Mouse (Mus musculus): ENCODE measurements around the gene Ddx31. TPM values are rescaled to one million over a fixed set of nuclear protein-coding genes. Genes with fewer than 3 reads are reported as not detected.
A peak's percentile ranks its signal among the peaks of the same experiment; 100 is the strongest.

The Ddx31 gene
- polyA plus RNA-seq (2016; fragmentation: Nextera tagmentation; extraction: Ambion mirVana) = 20.9 and 22.9 TPM in 2 replicates

DNA sequence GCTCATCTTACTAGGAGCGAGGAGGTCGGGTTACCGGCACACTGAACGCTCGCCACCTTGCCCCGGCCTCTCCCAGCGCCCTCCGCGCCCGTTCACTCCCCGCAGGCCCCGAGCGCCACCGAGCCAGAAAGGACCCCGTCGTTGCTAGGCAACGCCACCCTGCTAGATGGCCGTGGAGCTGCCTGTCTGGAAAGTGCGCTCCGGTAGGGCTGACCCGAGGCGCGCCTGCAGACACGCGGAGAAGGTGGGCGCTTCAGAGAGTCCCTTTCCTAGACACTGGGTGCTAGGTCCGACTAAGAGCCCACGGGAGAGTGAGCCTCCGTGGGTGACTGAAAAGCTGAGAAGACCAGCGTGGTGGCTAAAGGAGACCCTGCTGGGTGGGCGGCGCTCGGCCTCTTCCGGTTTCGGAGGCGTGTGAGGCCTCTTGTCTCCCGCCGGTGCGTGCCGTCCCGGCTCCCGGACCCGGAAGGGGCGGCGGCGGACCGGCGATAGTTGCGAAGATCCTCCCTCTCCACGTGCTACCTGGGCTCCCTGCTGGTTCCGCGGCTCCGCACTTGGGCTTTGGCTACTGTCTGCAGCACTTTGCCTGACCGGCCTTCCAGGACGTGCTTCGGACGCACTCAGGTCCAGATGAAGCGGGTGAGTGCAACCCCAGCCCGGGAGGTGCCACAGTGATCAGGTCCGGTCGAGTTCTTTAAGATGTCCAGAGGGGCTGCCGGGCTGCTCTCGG lies at the start of gene Ddx31, which contains the start of gene Gtf3c4:
TSS of gene Ddx31 (plus strand) at position 185 of the 730 bp plus-strand sequence.
TSS of gene Gtf3c4 (minus strand) at position 139 of the 730 bp plus-strand sequence.
- H3K4me3 ChIP-seq = peak within 1 kb of the TSS; percentile 98
- under 1% methylated on average over 63 of the region's 63 CpGs for WGBS
- peaks cover 39% of the 10 kb centered on the region for H3K4me1 ChIP-seq
- peak within 1 kb of the TSS; percentile 96 for H3K27ac ChIP-seq
- H3K36me3 ChIP-seq (replicated peaks) = peaks cover 27% of the 10 kb centered on the region
- no peaks in the 10 kb centered on the region for H3K27me3 ChIP-seq (ENCODE audit: poor library complexity, severe bottlenecking)
- peak; percentile 95 for DNase-seq (ENCODE audit: extremely low spot score, low spot score)
- no peaks in the 10 kb centered on the region for H3K9me3 ChIP-seq

GRCm38 (mm10) chr2:28792931-28793610 lies 47.1 kb upstream of the Ddx31 start:
- 25% methylated on average over 6 of the region's 6 CpGs for WGBS
- Histone ChIP-seq H3K9me3 (no peaks in the 10 kb centered on the region), H3K4me3 (peak overlapping the region; percentile 18; the same call in 1 of the 2 replicates), H3K27me3 (ENCODE audit: poor library complexity, severe bottlenecking) (peaks cover 81% of the 10 kb centered on the region), H3K27ac (peak overlapping the region; percentile 79), H3K36me3 (replicated peaks) (no peaks in the 10 kb centered on the region), H3K4me1 (peaks cover 28% of the 10 kb centered on the region)
- peak; percentile 63 for DNase-seq (ENCODE audit: extremely low spot score, low spot score)

- DNase-seq (ENCODE audit: extremely low spot score, low spot score) = no peak
- H3K36me3 ChIP-seq (replicated peaks) = no peaks in the 10 kb centered on the region
- H3K27me3 ChIP-seq (ENCODE audit: poor library complexity, severe bottlenecking) = peaks cover 76% of the 10 kb centered on the region
- no peak overlapping the region for H3K27ac ChIP-seq
- H3K4me3 ChIP-seq = no peak overlapping the region
- H3K9me3 ChIP-seq = no peaks in the 10 kb centered on the region
- peaks cover 35% of the 10 kb centered on the region for H3K4me1 ChIP-seq
- whole genome bisulfite sequencing = 77% methylated on average over 5 of the region's 5 CpGs
Observed at GRCm38 (mm10) chr2:28794623-28795022, 45.6 kb upstream of the Ddx31 start.

- H3K36me3 ChIP-seq (replicated peaks) = no peaks in the 10 kb centered on the region
- DNase-seq (ENCODE audit: extremely low spot score, low spot score) = no peak
- no peak overlapping the region for H3K4me3 ChIP-seq
- H3K27ac ChIP-seq = no peak overlapping the region
- no peaks in the 10 kb centered on the region for H3K9me3 ChIP-seq
- peaks cover 80% of the 10 kb centered on the region for H3K27me3 ChIP-seq (ENCODE audit: poor library complexity, severe bottlenecking)
- 85% methylated on average over 8 of the region's 8 CpGs for WGBS
- peaks cover 35% of the 10 kb centered on the region for H3K4me1 ChIP-seq
Observed at GRCm38 (mm10) chr2:28796298-28796697, 43.9 kb upstream of the Ddx31 start.

DNA sequence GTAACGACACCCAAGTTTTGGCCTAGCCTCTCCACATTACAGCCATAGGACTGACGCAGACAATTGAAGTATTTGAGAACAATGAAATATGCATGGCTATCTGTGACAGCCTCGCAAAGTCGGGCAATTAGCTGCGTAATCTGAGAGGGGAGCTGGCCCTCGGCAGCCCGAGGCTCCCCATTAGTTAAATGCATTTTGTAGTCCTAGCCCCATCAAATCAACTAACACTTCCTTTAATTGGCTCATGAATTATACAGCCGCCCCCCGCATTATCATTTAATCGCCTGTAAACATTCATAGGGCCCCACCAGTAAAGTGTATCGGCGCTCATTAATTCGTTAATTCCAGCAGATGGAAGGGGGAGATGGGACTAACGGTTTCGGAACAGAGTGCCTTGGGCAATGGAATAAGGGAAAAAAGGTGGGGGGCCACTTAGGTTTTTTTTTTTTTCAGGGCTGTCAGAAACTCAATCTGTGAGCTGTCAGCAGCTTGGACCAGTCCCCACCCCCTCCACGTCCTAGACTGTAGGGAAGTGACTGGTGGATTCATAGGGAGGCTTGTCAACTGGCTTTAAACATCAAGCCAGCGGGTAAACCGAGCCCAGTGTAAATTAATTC lies 42.6 kb upstream of the Ddx31 start:
- H3K9me3 ChIP-seq = no peaks in the 10 kb centered on the region
- DNase-seq (ENCODE audit: extremely low spot score, low spot score) = peak; percentile 36

DNA sequence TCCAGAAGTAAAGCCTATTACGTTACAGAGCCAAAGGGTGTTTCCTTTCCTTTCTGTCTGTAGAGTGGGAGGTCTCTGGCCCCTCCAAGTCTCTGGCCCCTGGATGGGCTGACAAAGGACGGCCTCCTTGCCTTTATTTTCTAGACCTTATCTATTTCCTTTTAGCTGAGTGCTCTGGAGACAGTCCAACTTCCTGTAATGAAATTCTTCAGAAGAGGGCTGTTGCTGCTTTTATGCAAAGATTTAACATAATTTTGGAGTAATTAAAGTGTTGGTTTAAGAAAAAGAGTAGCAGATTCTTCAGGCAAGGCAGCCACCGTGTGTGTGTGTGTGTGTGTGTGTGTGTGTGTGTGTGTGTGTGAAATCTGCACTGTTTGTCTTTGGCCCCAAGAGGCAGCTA lies 41.8 kb upstream of the Ddx31 start:
- WGBS = 71% methylated on average over 3 of the region's 3 CpGs
- Histone ChIP-seq H3K9me3 (no peaks in the 10 kb centered on the region), H3K4me3 (no peak overlapping the region), H3K4me1 (peaks cover 22% of the 10 kb centered on the region), H3K36me3 (replicated peaks) (no peaks in the 10 kb centered on the region), H3K27ac (no peak overlapping the region), H3K27me3 (ENCODE audit: poor library complexity, severe bottlenecking) (peaks cover 85% of the 10 kb centered on the region)
- DNase-seq (ENCODE audit: extremely low spot score, low spot score) = no peak

More for the DNA sequence above, 42.6 kb upstream of the Ddx31 start:
- H3K27ac ChIP-seq = no peak overlapping the region
- H3K27me3 ChIP-seq (ENCODE audit: poor library complexity, severe bottlenecking) = peaks cover 80% of the 10 kb centered on the region
- H3K4me1 ChIP-seq = peaks cover 30% of the 10 kb centered on the region
- WGBS = 47% methylated on average over 18 of the region's 18 CpGs
- no peaks in the 10 kb centered on the region for H3K36me3 ChIP-seq (replicated peaks)
- H3K4me3 ChIP-seq = no peak overlapping the region

- 72% methylated on average over 2 of the region's 2 CpGs for WGBS
- Histone ChIP-seq H3K36me3 (replicated peaks) (no peaks in the 10 kb centered on the region), H3K27ac (no peak overlapping the region), H3K4me3 (no peak overlapping the region), H3K4me1 (peaks cover 22% of the 10 kb centered on the region), H3K9me3 (no peaks in the 10 kb centered on the region), H3K27me3 (ENCODE audit: poor library complexity, severe bottlenecking) (peaks cover 76% of the 10 kb centered on the region)
- DNase-seq (ENCODE audit: extremely low spot score, low spot score) = no peak
Observed at GRCm38 (mm10) chr2:28799575-28799974, 40.6 kb upstream of the Ddx31 start.

- DNase-seq (ENCODE audit: extremely low spot score, low spot score) = no peak
- Histone ChIP-seq H3K36me3 (replicated peaks) (no peaks in the 10 kb centered on the region), H3K9me3 (no peaks in the 10 kb centered on the region), H3K27me3 (ENCODE audit: poor library complexity, severe bottlenecking) (peaks cover 51% of the 10 kb centered on the region), H3K27ac (no peak overlapping the region), H3K4me3 (no peak overlapping the region), H3K4me1 (peaks cover 4% of the 10 kb centered on the region)
- 87% methylated on average over 7 of the region's 7 CpGs for WGBS
Observed at GRCm38 (mm10) chr2:28803406-28803805, 36.8 kb upstream of the Ddx31 start.

- Histone ChIP-seq H3K9me3 (no peaks in the 10 kb centered on the region), H3K27ac (no peak overlapping the region), H3K36me3 (replicated peaks) (no peaks in the 10 kb centered on the region), H3K4me3 (no peak overlapping the region), H3K4me1 (peaks cover 14% of the 10 kb centered on the region), H3K27me3 (ENCODE audit: poor library complexity, severe bottlenecking) (peaks cover 10% of the 10 kb centered on the region; the same call in 1 of the 2 replicates)
- 84% methylated on average over 6 of the region's 6 CpGs for WGBS
- no peak for DNase-seq (ENCODE audit: extremely low spot score, low spot score)
Observed at GRCm38 (mm10) chr2:28808841-28809240, 31.4 kb upstream of the Ddx31 start.

- H3K36me3 ChIP-seq (replicated peaks) = no peaks in the 10 kb centered on the region
- no peak overlapping the region for H3K27ac ChIP-seq
- 55% methylated on average over 5 of the region's 5 CpGs for WGBS
- peaks cover 10% of the 10 kb centered on the region; the same call in 1 of the 2 replicates for H3K27me3 ChIP-seq (ENCODE audit: poor library complexity, severe bottlenecking)
- no peak overlapping the region for H3K4me3 ChIP-seq
- H3K4me1 ChIP-seq = peaks cover 14% of the 10 kb centered on the region
- no peaks in the 10 kb centered on the region for H3K9me3 ChIP-seq
- no peak for DNase-seq (ENCODE audit: extremely low spot score, low spot score)
Observed at GRCm38 (mm10) chr2:28810260-28811013, 29.8 kb upstream of the Ddx31 start.

DNA sequence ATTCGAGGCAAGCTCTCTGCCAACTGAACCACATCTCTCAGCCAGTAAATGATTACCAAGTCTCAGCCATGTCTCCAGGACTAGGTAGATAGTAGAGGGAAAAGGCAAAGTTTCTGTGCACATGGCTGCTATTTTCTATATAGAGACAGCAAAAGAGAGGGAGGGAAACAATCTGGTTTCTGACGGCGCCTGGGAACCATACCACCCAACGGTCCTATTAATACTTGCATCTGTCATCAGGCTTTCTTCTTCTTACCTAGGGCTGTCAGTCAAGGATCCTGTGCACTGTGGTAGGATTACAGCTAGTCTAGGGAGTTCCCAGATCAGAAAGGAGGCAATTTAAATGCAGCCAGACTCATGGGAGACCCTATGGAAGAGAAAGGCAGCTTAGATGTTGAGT lies 21.3 kb upstream of the Ddx31 start:
- WGBS = 87% methylated on average over 4 of the region's 4 CpGs
- peaks cover 6% of the 10 kb centered on the region; the same call in 1 of the 2 replicates for H3K4me1 ChIP-seq
- H3K27me3 ChIP-seq (ENCODE audit: poor library complexity, severe bottlenecking) = no peaks in the 10 kb centered on the region
- DNase-seq (ENCODE audit: extremely low spot score, low spot score) = no peak
- peaks cover 19% of the 10 kb centered on the region for H3K36me3 ChIP-seq (replicated peaks)
- H3K4me3 ChIP-seq = no peak overlapping the region
- H3K9me3 ChIP-seq = no peaks in the 10 kb centered on the region
- no peak overlapping the region for H3K27ac ChIP-seq

DNA sequence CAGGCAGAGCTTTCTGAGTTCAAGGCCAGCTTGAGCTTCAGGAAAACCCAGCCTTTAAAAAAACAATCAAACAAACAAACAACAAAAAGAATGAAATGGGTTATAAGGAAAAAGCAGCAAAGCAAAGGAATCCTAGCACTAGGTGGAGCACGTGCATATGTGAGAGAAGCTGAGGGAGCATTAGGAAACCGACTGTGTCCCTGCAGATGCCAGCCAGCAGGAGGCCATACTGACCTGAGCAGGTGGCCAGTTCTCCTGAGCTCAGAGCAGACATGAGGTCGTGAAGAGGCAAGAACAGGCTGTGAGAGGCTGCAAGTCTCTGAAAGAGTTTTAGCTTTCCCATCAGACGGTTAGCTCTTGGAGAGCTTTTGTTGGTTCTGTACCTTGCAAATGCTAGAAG lies 10.9 kb upstream of the Ddx31 start:
- DNase-seq (ENCODE audit: extremely low spot score, low spot score) = no peak
- no peaks in the 10 kb centered on the region for H3K27me3 ChIP-seq (ENCODE audit: poor library complexity, severe bottlenecking)
- H3K27ac ChIP-seq = no peak overlapping the region
- H3K9me3 ChIP-seq = no peaks in the 10 kb centered on the region
- H3K4me1 ChIP-seq = no peaks in the 10 kb centered on the region
- 58% methylated on average over 4 of the region's 4 CpGs for WGBS
- H3K36me3 ChIP-seq (replicated peaks) = peaks cover 100% of the 10 kb centered on the region
- no peak overlapping the region for H3K4me3 ChIP-seq
